ENCODE assay signal across 25 mouse cellular contexts in genomic region chr11:83897569-83897968, GRCm38 (mm10). TPM values are rescaled to one million over a fixed set of nuclear protein-coding genes. Genes with fewer than 3 reads are reported as not detected.
A peak's percentile ranks its signal among the peaks of the same experiment; 100 is the strongest.
DNase-seq lines count a peak whose midpoint lies in the region; ATAC-seq and TF ChIP-seq lines count a peak whose summit lies in the region.
"Had no signal": no experiment of that assay in that cellular context is flagged by ENCODE, and none has a peak within 500 bp of the region (broad histone marks: within the 10 kb centered on the region; RNA-seq: fewer than 3 reads in every experiment).

No protein-coding gene starts in this region.

- no peak overlapping the region for H3K4me2 ChIP-seq in kidney, embryonic 15.5 days
- H3K4me2 ChIP-seq: embryonic facial prominence, embryonic 13.5 days; embryonic facial prominence, embryonic 15.5 days; forebrain, embryonic 12.5 days had no signal

- H3K27me3 ChIP-seq in kidney, embryonic 15.5 days, result no peaks in the 10 kb centered on the region
- no peaks in the 10 kb centered on the region for H3K27me3 ChIP-seq in liver, adult 2 months (ENCODE audit: control insufficient read depth, insufficient read depth, low read length)
- H3K27me3 ChIP-seq: embryonic facial prominence, embryonic 13.5 days; embryonic facial prominence, embryonic 15.5 days; forebrain, embryonic 12.5 days had no signal

- no peaks in the 10 kb centered on the region for H3K9me3 ChIP-seq in kidney, embryonic 15.5 days (replicated peaks)
- H3K9me3 ChIP-seq: embryonic facial prominence, embryonic 13.5 days; embryonic facial prominence, embryonic 15.5 days; forebrain, embryonic 10.5 days; forebrain, embryonic 12.5 days had no signal

- DNase-seq in kidney, adult 11 months, result no peak
- DNase-seq in liver, adult 2 months (ENCODE audit: extremely low read depth, low read depth, low spot score), result no peak
- no peak for DNase-seq in liver
- DNase-seq: adrenal gland, adult 2 months; adrenal gland, postnatal 10 days; adrenal gland, postnatal 25 days; cerebellum, adult 11 months; cerebellum, adult 18-20 months; cerebellum, adult 8-10 months; cerebellum, adult 9-11 months; cerebellum, postnatal 14 days; cerebellum, postnatal 36 days; embryo, embryonic 11 days had no signal

- no peak for TF ChIP-seq CTCF in liver, adult 2 months (IDR thresholded peaks at IDR 0.05; ENCODE audit: low read depth, low read length)

- peak; percentile 61; the same call in 1 of the 2 replicates for ATAC-seq in kidney, embryonic 15.5 days (replicated peaks; ENCODE audit: low FRiP score)
- ATAC-seq: forebrain, embryonic 14.5 days; forebrain, embryonic 16.5 days had no signal

- H3K36me3 ChIP-seq in kidney, embryonic 15.5 days, result peaks cover 65% of the 10 kb centered on the region
- peaks cover 12% of the 10 kb centered on the region for H3K36me3 ChIP-seq in liver, adult 2 months (ENCODE audit: control insufficient read depth, insufficient read depth, low read length)
- H3K36me3 ChIP-seq: embryonic facial prominence, embryonic 13.5 days; embryonic facial prominence, embryonic 15.5 days; forebrain, embryonic 10.5 days; forebrain, embryonic 12.5 days had no signal

- no peak for TF ChIP-seq POLR2A in liver, adult 2 months (IDR thresholded peaks at IDR 0.05; ENCODE audit: extremely low read depth, insufficient read depth, low read length)

- no peak overlapping the region for H3K9ac ChIP-seq in kidney, embryonic 15.5 days
- H3K9ac ChIP-seq in liver, adult 2 months (ENCODE audit: low read depth, low read length), result no peak overlapping the region
- H3K9ac ChIP-seq: embryonic facial prominence, embryonic 13.5 days; embryonic facial prominence, embryonic 15.5 days; forebrain, embryonic 12.5 days had no signal

- no peak overlapping the region for H3K4me3 ChIP-seq in kidney, embryonic 15.5 days (replicated peaks)
- no peak overlapping the region for H3K4me3 ChIP-seq in liver, adult 2 months (ENCODE audit: insufficient read depth, low read depth, low read length)
- H3K4me3 ChIP-seq: embryonic facial prominence, embryonic 13.5 days; embryonic facial prominence, embryonic 15.5 days; erythroblast, embryonic 14.5 days; forebrain, embryonic 10.5 days; forebrain, embryonic 12.5 days had no signal

- H3K27ac ChIP-seq in kidney, embryonic 15.5 days, result 0 out of 2 replicates have a peak overlapping the region, but pooled peaks have one; percentile 22
- H3K27ac ChIP-seq in liver, adult 2 months (replicated peaks; ENCODE audit: insufficient read depth, low read depth, low read length), result 0 out of 2 replicates have a peak overlapping the region, but pooled peaks have one; percentile 5
- H3K27ac ChIP-seq: embryonic facial prominence, embryonic 13.5 days; embryonic facial prominence, embryonic 15.5 days; forebrain, embryonic 10.5 days; forebrain, embryonic 12.5 days had no signal

- no peaks in the 10 kb centered on the region for H3K79me2 ChIP-seq in liver, adult 2 months (ENCODE audit: control insufficient read depth, insufficient read depth, low read length)

- WGBS in kidney, embryonic 15.5 days, result 53% methylated on average over 7 of the region's 7 CpGs
- WGBS in liver, adult 2 months, result 82% methylated on average over 7 of the region's 7 CpGs

- H3K4me1 ChIP-seq in kidney, embryonic 15.5 days, result 0 out of 2 replicates have a peak, but pooled peaks cover 2% of the 10 kb centered on the region
- H3K4me1 ChIP-seq in liver, adult 2 months (ENCODE audit: control insufficient read depth, insufficient read depth, low read length), result peaks cover 19% of the 10 kb centered on the region
- H3K4me1 ChIP-seq: embryonic facial prominence, embryonic 13.5 days; embryonic facial prominence, embryonic 15.5 days; forebrain, embryonic 12.5 days had no signal

RNA-seq across cellular contexts. Expression of gene Ddx52, which starts 44.3 kb away (rescaled TPM):
- polyA plus RNA-seq in kidney, embryonic 15.5 days (2015; fragmentation: Nextera tagmentation; extraction: Ambion mirVana), result 40.3 and 42.6 TPM in 2 replicates
- 10.4 and 12.0 TPM in 2 replicates for total RNA-seq in liver, adult 2 months (2014; rRNA removed)
- 2.5 and 2.7 TPM in 2 replicates for polyA plus RNA-seq in liver, adult 2 months (2012; rRNA removed)

RNA-seq across cellular contexts. Expression of gene Hnf1b, which starts 47.7 kb away (rescaled TPM):
- polyA plus RNA-seq in kidney, embryonic 15.5 days (2015; fragmentation: Nextera tagmentation; extraction: Ambion mirVana), result 78.5 and 83.3 TPM in 2 replicates
- total RNA-seq in liver, adult 2 months (2014; rRNA removed), result 2.2 and 2.4 TPM in 2 replicates
- 13.7 and 14.9 TPM in 2 replicates for polyA plus RNA-seq in liver, adult 2 months (2012; rRNA removed)
- total RNA-seq: adrenal gland, adult 2 months; common myeloid progenitor, adult 5-6 weeks; MEL had no signal
- polyA plus RNA-seq: C2C12; embryonic facial prominence, embryonic 11.5 days; embryonic facial prominence, embryonic 13.5 days; embryonic facial prominence, embryonic 15.5 days; erythroblast, embryonic 14.5 days; forebrain, embryonic 10.5 days; forebrain, embryonic 12.5 days had no signal

Comparison
In these comparisons a context has a peak if more than half of its experiments do, and no peak if none do; other contexts are left out.
1. RNA of gene Ddx52, which starts 44.3 kb away (polyA plus RNA-seq): 40.3 to 42.6 TPM in kidney, embryonic 15.5 days; 2.5 to 2.7 TPM in liver, adult 2 months; every median in the first group is over 10 times any median in the second.